Mouse (Mus musculus): Measurements from ENCODE around the gene 1700066M21Rik. TPM values are rescaled to one million over a fixed set of nuclear protein-coding genes. Genes with fewer than 3 reads are reported as not detected.

The 1700066M21Rik gene
- polyA plus RNA-seq (2014; fragmentation: Illumina TruSeq; extraction: RNeasy Lipid Tissue Mini Kit (QIAGEN cat#74804); ENCODE audit: low read depth, low replicate concordance) = 28.8 TPM

DNA sequence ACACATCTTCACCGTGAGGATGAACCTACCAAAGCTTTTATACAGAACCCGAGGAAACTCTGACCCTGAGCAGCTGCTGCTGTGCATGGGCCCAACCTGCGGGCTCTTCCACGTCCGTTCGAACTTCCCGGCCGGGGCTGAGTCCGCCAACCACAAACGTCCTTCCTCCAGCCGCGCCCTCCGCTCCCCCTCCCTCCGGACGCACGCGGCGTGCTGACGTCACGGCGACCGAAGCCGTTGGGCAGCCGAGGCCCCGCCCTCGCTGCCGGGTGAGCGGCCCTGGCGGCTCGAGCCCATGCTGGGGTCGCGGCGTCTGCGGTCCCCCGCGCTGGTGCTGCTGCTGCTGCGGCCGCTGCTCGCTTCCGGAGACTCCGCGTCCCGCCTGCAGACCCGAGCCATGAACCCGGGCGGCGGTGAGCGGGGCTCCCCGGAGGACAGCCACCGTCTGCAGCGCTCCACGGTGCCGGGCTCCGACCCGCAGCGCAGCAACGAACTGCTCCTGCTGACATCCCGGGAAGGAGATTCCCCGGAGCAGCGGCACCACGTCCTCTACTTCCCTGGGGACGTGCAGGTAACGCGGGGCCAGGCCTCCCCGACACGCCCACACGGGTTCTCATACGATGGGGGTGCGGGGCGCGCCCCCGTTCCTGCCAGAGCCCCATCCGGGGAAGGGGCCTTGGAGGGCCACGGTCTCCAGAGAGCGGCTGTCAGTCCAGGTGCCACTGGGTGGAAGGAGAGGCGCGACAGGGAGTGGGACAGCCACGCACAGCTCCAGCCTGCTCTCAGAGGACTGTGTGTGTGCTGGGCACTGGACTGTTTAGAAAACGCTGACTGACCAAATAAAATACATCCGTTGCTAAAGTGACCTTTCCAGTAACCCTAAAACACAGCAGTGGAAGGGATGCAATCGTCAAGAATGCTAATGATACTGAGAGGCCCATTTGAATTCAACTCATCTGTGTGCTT, at the start of gene 1700066M21Rik:
1700066M21Rik (plus strand) TSS at position 245 of the 966 bp plus-strand sequence.

DNA sequence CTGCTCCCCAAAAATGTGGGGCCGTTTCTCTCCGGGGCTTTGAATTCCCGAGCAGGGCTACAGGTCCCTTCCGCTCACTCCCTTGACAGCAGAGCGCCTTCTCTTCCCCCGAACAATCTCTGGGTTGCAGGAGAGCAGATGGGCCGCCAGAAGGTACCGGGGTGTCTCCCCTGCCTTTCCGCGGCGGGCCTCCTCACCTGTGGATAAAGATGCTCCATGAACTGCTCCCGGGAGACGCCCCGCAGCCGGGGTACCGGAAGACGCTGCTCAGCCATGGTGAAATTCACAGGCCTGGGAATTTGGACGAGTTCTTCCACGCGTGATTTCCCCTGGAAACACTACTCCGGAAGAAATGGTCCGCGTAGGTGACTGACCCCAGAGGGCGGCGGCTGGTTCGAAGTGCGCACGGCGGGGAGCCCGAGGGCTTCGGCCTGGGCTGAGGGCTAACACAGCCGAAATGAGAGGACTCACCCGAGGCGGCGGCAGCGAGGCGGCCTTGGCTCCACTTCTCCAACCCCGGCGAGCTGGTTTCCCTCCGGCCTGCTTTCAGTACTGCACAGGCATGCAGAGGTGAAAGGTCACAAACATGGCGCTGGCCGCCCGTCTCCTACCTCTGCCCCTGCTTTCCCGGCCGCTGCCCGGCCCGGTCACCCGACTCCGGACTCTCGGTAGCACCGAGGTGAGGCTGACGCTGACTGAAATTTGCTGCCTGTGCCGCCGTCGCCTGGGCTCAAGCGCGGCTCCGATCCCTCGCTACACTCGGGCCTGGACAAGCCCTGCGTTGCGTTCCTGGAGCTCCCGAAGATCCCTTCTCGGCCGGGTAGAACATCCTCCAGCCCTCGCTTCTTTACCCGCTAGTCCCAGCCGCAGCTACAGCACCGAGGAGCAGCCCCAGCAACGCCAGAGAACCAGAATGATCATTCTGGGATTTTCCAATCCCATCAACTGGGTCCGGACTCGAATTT, 29.0 kb downstream of the 1700066M21Rik start, which contains the start of the genes Maip1 and Tyw5:
Maip1 (plus strand) TSS at position 142 of the 965 bp plus-strand sequence.
Tyw5 (minus strand) TSS at position 915 of the 965 bp plus-strand sequence.

Other genes with a start within 250 kb of the 1700066M21Rik start
- gene Maip1, start 28.7 kb downstream of the 1700066M21Rik start, polyA plus RNA-seq (2014; fragmentation: Illumina TruSeq; extraction: RNeasy Lipid Tissue Mini Kit (QIAGEN cat#74804); ENCODE audit: low read depth, low replicate concordance) = 18.4 TPM
- gene Tyw5, start 29.5 kb downstream of the 1700066M21Rik start, polyA plus RNA-seq (2014; fragmentation: Illumina TruSeq; extraction: RNeasy Lipid Tissue Mini Kit (QIAGEN cat#74804); ENCODE audit: low read depth, low replicate concordance) = 41.4 TPM

All from sigmoid colon, adult 10 weeks (tissue).